Mouse (Mus musculus): ENCODE results near the gene Arvcf.

GRCm38 (mm10) chr16:18318992-18319391 is 29.0 kb upstream of the Arvcf start:
- TF ChIP-seq CTCF (IDR thresholded peaks at IDR 0.05; ENCODE audit: borderline replicate concordance, control insufficient read depth, extremely low read depth, insufficient read depth, low read length, poor library complexity) (no peak), POLR2A (IDR thresholded peaks at IDR 0.05; ENCODE audit: control insufficient read depth, extremely low read depth, insufficient read depth, low read length, poor library complexity) (no peak)
